Mouse (Mus musculus) midbrain, postnatal 0 days (tissue): Measurements from ENCODE around the gene Sowahb. TPM values are rescaled to one million over a fixed set of nuclear protein-coding genes. Genes with fewer than 3 reads are reported as not detected.

ENCODE experiments used
- ATAC-seq: fragments of 200-750 bp; cut with Nextera tagmentation; 2 replicates; pipeline ENCODE4 v1.8.0; 2017; ENCODE audit warnings: moderate number of reproducible peaks, mild to moderate bottlenecking, moderate TSS enrichment, moderate library complexity; ENCODE audit not compliant: low FRiP score
- DNase-seq: peaks from one replicate; pipeline ENCODE4 v3.0.0-alpha.2; 2015; ENCODE audit warnings: low spot score
- H3K27ac ChIP-seq: fragments of 300-500 bp; sonication (generic); 2 replicates; pipeline ENCODE4 v1.5.1; 2014; ENCODE audit warnings: low read depth, mild to moderate bottlenecking, low read length, mixed read lengths
- H3K27me3 ChIP-seq: fragments of 300-500 bp; sonication (generic); 2 replicates; pipeline ENCODE4 v1.6.1; 2014; ENCODE audit warnings: low read length, control low read depth, mixed read lengths; ENCODE audit not compliant: insufficient read depth
- H3K36me3 ChIP-seq: fragments of 300-500 bp; sonication (generic); 2 replicates; pipeline ENCODE4 v1.6.1; 2014; ENCODE audit warnings: low read length, control low read depth, mixed read lengths; ENCODE audit not compliant: insufficient read depth
- H3K4me1 ChIP-seq: fragments of 300-500 bp; sonication (generic); 2 replicates; pipeline ENCODE4 v1.6.1; 2014; ENCODE audit warnings: mild to moderate bottlenecking, control low read depth, antibody characterized with exemption, low read length, mixed read lengths; ENCODE audit not compliant: insufficient read depth
- H3K4me2 ChIP-seq: fragments of 300-500 bp; sonication (generic); 2 replicates; pipeline ENCODE4 v1.6.1; 2014; ENCODE audit warnings: low read depth, mild to moderate bottlenecking, low read length, mixed read lengths; ENCODE audit not compliant: poor library complexity, severe bottlenecking
- H3K4me3 ChIP-seq: fragments of 300-500 bp; sonication (generic); 2 replicates; pipeline ENCODE4 v1.5.1; 2014; ENCODE audit warnings: low read depth, mild to moderate bottlenecking, low read length, moderate library complexity
- H3K9ac ChIP-seq: fragments of 300-500 bp; sonication (generic); replicated peaks from 2 replicates; pipeline ENCODE4 v1.6.1; 2014; ENCODE audit warnings: mild to moderate bottlenecking, low read length, moderate library complexity, mixed read lengths; ENCODE audit not compliant: poor library complexity, severe bottlenecking
- H3K9me3 ChIP-seq: fragments of 300-500 bp; sonication (generic); 2 replicates; pipeline ENCODE4 v1.6.1; 2016; ENCODE audit warnings: low read length, control low read depth
- CTCF ChIP-seq: IDR thresholded peaks from 2 replicates; pipeline ENCODE4 v1.5.1; 2016; ENCODE audit warnings: antibody characterized with exemption, mild to moderate bottlenecking
- WGBS: fragments of 180-500 bp; shearing (Covaris S2); extraction: QIAGEN DNeasy Blood & Tissue Kit; methylation state at CpG from one replicate; pipeline ENCODE4 v1.1.7; 2014; 5-methylcytosine and 5-hydroxymethylcytosine counted together
- polyA plus RNA-seq: library from polyadenylated mRNA; unstranded; fragments of >200 nt; fragmentation: Nextera tagmentation; extraction: Ambion mirVana; gene quantifications from 2 replicates; pipeline ENCODE4 v1.2.1, GENCODE M21; 2015
- total RNA-seq: library from RNA; depleted of rRNA; stranded (reverse); fragments of >200 nt; gene quantifications from 2 replicates; pipeline ENCODE4 v1.2.3, GENCODE M21; 2014; rRNA removed

Gene Sowahb
- 0.14 and 0.16 TPM in 2 replicates for total RNA-seq
- polyA plus RNA-seq = 0.06 TPM in 1 of 2 replicates, not detected in the other

DNA sequence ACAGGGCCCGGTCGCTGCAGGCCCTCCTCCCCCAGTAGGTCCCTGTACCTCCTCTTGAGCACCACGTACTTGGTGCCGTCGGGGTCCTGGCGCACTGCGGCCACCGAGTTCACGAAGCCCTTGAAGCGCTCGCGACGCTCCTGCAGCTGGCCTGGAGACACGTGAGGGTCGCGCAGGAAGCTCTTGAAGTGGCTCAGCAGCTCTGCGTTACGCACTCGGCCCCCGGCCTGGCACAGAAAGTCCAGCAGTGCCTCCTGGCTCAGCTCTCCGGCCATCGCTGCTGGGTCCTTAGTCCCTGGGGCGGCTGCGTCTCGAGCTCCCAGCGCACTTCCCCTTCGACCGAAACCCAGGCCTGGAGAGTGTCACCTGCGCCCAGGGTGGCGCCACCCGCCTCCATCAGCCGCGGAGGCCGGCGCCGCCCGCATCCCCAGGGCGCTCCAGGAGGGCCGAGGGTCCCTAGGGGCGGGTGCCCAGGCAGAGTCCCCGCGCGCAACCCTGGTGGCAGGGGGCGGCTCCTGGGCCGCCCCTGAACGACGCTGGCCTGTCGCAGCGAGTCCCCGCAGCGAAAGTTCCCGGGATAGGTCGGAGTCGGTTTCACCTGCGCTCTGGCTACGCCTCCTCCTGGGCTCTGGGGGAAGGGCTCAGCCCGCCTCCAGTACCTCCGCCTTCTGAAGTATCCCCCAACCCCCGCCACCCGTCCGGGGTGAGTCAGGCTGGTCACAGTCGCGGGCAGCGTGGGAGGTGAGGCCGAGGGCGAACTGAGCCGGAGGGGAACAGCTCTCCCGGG, at the start of gene Sowahb:
Gene Sowahb (minus strand): TSS at position 439 of the 787 bp plus-strand sequence.
- Histone ChIP-seq H3K4me2 (peak within 1 kb of the TSS; percentile 98), H3K27me3 (peaks cover 57% of the 10 kb centered on the region), H3K27ac (no peak within 1 kb of the TSS), H3K9me3 (no peaks in the 10 kb centered on the region), H3K4me3 (peak within 1 kb of the TSS; percentile 54), H3K9ac (peak within 1 kb of the TSS; percentile 50; the same call in 1 of the 2 replicates), H3K4me1 (peaks cover 5% of the 10 kb centered on the region), H3K36me3 (no peaks in the 10 kb centered on the region)
- DNase-seq (peak; percentile 22), ATAC-seq (peak; percentile 66)
- under 1% methylated on average over 65 of the region's 68 CpGs for WGBS
- no peak; the same call in 1 of the 2 replicates for TF ChIP-seq CTCF

GRCm38 (mm10) chr5:93093638-93094527, 49.1 kb upstream of the Sowahb start:
- peak overlapping the region; percentile 91 for H3K4me2 ChIP-seq
- ATAC-seq = peak; percentile 67
- under 1% methylated on average over 47 of the region's 50 CpGs for WGBS
- peaks cover 20% of the 10 kb centered on the region for H3K4me1 ChIP-seq
- no peaks in the 10 kb centered on the region for H3K36me3 ChIP-seq
- no peaks in the 10 kb centered on the region for H3K9me3 ChIP-seq
- peak; percentile 55 for DNase-seq
- H3K27me3 ChIP-seq = no peaks in the 10 kb centered on the region
- H3K27ac ChIP-seq = peak overlapping the region; percentile 89
- no peak for TF ChIP-seq CTCF
- peak overlapping the region; percentile 83 for H3K9ac ChIP-seq
- peak overlapping the region; percentile 79 for H3K4me3 ChIP-seq

GRCm38 (mm10) chr5:93092857-93093622, 48.2 kb upstream of the Sowahb start, which contains the start of gene Sept11:
Gene Sept11, plus strand, starts transcription at chr5:93093437.
- Histone ChIP-seq H3K4me2 (peak within 1 kb of the TSS; percentile 91), H3K4me1 (peaks cover 20% of the 10 kb centered on the region), H3K9me3 (no peaks in the 10 kb centered on the region), H3K9ac (peak within 1 kb of the TSS; percentile 83), H3K36me3 (no peaks in the 10 kb centered on the region), H3K27ac (peak within 1 kb of the TSS; percentile 89), H3K27me3 (no peaks in the 10 kb centered on the region), H3K4me3 (peak within 1 kb of the TSS; percentile 79)
- ATAC-seq (peak; percentile 92), DNase-seq (peak; percentile 92)
- WGBS = 1% methylated on average over 58 of the region's 63 CpGs
- no peak; the same call in 1 of the 2 replicates for TF ChIP-seq CTCF

GRCm38 (mm10) chr5:93092147-93092781, 47.4 kb upstream of the Sowahb start:
- Histone ChIP-seq H3K36me3 (no peaks in the 10 kb centered on the region), H3K27ac (peak overlapping the region; percentile 89; the same call in 1 of the 2 replicates), H3K4me3 (peak overlapping the region; percentile 79), H3K9me3 (no peaks in the 10 kb centered on the region), H3K27me3 (no peaks in the 10 kb centered on the region), H3K4me2 (peak overlapping the region; percentile 91), H3K9ac (peak overlapping the region; percentile 83), H3K4me1 (peaks cover 20% of the 10 kb centered on the region)
- 6% methylated on average over 28 of the region's 28 CpGs for WGBS
- peak; percentile 51 for DNase-seq
- peak; percentile 38 for ATAC-seq
- no peak for TF ChIP-seq CTCF

- no peaks in the 10 kb centered on the region for H3K36me3 ChIP-seq
- no peak overlapping the region for H3K4me3 ChIP-seq
- DNase-seq (no peak), ATAC-seq (no peak)
- H3K4me2 ChIP-seq = peak overlapping the region; percentile 91
- H3K27me3 ChIP-seq = no peaks in the 10 kb centered on the region
- peaks cover 20% of the 10 kb centered on the region for H3K4me1 ChIP-seq
- H3K27ac ChIP-seq = no peak overlapping the region
- H3K9me3 ChIP-seq = no peaks in the 10 kb centered on the region
- no peak overlapping the region for H3K9ac ChIP-seq
- no peak for TF ChIP-seq CTCF
- 57% methylated on average over 3 of the region's 3 CpGs for WGBS
Observed at GRCm38 (mm10) chr5:93091266-93091665, 46.4 kb upstream of the Sowahb start.
